Mouse (Mus musculus) limb, embryonic 13.5 days (tissue): ENCODE data around the gene Gm20388. TPM values are rescaled to one million over a fixed set of nuclear protein-coding genes. Genes with fewer than 3 reads are reported as not detected.

Experiments
- ATAC-seq: fragments of 200-750 bp; cut with Nextera tagmentation; 2 replicates; pipeline ENCODE4 v1.8.0; 2017; ENCODE audit warnings: low read depth, moderate number of reproducible peaks, moderate TSS enrichment; ENCODE audit not compliant: low FRiP score
- H3K27ac ChIP-seq: fragments of 300-500 bp; sonication (generic); 2 replicates; pipeline ENCODE4 v1.5.1; 2015; ENCODE audit warnings: inconsistent platforms, mild to moderate bottlenecking, moderate library complexity
- H3K27me3 ChIP-seq: fragments of 300-500 bp; sonication (generic); 2 replicates; pipeline ENCODE4 v1.6.1; 2015; ENCODE audit warnings: mild to moderate bottlenecking, inconsistent platforms
- H3K36me3 ChIP-seq: fragments of 300-500 bp; sonication (generic); 2 replicates; pipeline ENCODE4 v1.6.1; 2015; ENCODE audit warnings: inconsistent platforms, mild to moderate bottlenecking, moderate library complexity
- H3K4me1 ChIP-seq: fragments of 300-500 bp; sonication (generic); 2 replicates; pipeline ENCODE4 v1.6.1; 2015; ENCODE audit warnings: inconsistent platforms
- H3K4me2 ChIP-seq: fragments of 300-500 bp; sonication (generic); replicated peaks from 2 replicates; pipeline ENCODE4 v1.6.1; 2015; ENCODE audit warnings: inconsistent platforms, mild to moderate bottlenecking, moderate library complexity
- H3K4me3 ChIP-seq: fragments of 300-500 bp; sonication (generic); 2 replicates; pipeline ENCODE4 v1.5.1; 2015; ENCODE audit warnings: moderate library complexity, mild to moderate bottlenecking, inconsistent platforms
- H3K9ac ChIP-seq: fragments of 300-500 bp; sonication (generic); 2 replicates; pipeline ENCODE4 v1.6.1; 2015; ENCODE audit warnings: mild to moderate bottlenecking, inconsistent platforms
- H3K9me3 ChIP-seq: fragments of 300-500 bp; sonication (generic); 2 replicates; pipeline ENCODE4 v1.6.1; 2016; ENCODE audit warnings: inconsistent platforms
- WGBS: fragments of 180-500 bp; shearing (Covaris S2); methylation state at CpG from one replicate; pipeline ENCODE4 v1.1.7; 2015; 5-methylcytosine and 5-hydroxymethylcytosine counted together
- polyA plus RNA-seq: library from polyadenylated mRNA; unstranded; fragments of >200 nt; fragmentation: Nextera tagmentation; extraction: Ambion mirVana; gene quantifications from 2 replicates; pipeline ENCODE4 v1.2.1, GENCODE M21; 2015

The Gm20388 gene
- polyA plus RNA-seq, 1 experiment from 2014 or later: 7.1 TPM

DNA sequence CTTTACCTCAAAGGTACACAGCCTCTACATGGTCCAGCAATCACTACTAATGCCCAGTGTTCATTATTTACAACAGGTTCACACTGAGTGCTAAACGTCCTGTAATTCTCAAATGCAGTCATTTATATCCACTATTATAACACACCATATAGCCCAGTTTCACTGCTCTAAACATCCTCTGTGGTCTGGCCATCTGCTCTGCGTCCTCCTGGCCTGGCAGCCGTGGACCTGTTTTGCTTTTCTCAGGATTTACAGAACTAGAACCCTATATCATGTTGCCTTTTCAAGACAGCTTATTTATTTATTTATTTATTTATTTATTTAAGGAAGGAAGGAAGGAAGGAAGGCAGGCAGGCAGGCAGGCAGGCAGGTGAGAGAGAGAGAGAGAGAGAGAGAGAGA lies 3017.2 kb downstream of the Gm20388 start:
- H3K27me3 ChIP-seq: no peaks in the 10 kb centered on the region

DNA sequence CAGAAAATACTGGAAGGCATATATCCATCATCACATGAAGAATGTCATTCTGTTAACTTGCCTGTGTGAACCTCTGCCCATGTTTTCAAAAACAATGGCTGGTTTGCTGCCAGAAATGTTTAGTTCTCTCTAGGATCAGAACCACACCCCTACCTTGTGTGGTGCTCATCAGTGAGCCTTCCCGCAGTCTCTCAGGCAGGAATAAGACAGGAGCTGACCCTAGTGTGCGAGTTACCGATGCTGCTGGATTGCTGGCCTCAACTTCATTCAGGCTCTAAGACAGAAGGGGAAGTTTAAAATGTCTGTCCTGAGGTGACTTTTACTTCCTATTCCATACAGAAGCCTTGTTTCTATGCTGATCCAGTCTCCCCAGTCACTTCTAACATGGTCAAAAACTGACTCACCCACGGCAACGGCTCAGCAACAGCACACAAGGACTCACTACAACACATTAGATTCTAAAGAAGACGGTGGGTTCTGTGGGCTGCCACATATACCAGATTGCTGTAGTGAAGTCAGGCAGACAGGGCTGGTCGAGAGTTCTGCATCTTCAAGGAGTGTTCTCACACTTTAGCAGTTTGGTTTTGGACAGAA lies 3018.1 kb downstream of the Gm20388 start:
- H3K27ac ChIP-seq: no peak overlapping the region
- H3K27me3 ChIP-seq: no peaks in the 10 kb centered on the region
- H3K4me3 ChIP-seq: no peak overlapping the region
- 92% methylated on average over 7 of the region's 7 CpGs for WGBS
- H3K36me3 ChIP-seq: 0 out of 2 replicates have a peak, but pooled peaks cover 5% of the 10 kb centered on the region
- no peak overlapping the region for H3K4me2 ChIP-seq
- no peaks in the 10 kb centered on the region for H3K9me3 ChIP-seq
- H3K4me1 ChIP-seq: peaks cover 27% of the 10 kb centered on the region
- no peak for ATAC-seq
- H3K9ac ChIP-seq: no peak overlapping the region

More for the DNA sequence above, 3017.2 kb downstream of the Gm20388 start:
- H3K9ac ChIP-seq: no peak overlapping the region
- H3K4me1 ChIP-seq: peaks cover 32% of the 10 kb centered on the region
- 0 out of 2 replicates have a peak, but pooled peaks cover 3% of the 10 kb centered on the region for H3K36me3 ChIP-seq
- no peak overlapping the region for H3K27ac ChIP-seq
- no peak overlapping the region for H3K4me2 ChIP-seq
- ATAC-seq: no peak
- WGBS: 68% methylated on average over 3 of the region's 3 CpGs
- no peaks in the 10 kb centered on the region for H3K9me3 ChIP-seq
- H3K4me3 ChIP-seq: no peak overlapping the region

DNA sequence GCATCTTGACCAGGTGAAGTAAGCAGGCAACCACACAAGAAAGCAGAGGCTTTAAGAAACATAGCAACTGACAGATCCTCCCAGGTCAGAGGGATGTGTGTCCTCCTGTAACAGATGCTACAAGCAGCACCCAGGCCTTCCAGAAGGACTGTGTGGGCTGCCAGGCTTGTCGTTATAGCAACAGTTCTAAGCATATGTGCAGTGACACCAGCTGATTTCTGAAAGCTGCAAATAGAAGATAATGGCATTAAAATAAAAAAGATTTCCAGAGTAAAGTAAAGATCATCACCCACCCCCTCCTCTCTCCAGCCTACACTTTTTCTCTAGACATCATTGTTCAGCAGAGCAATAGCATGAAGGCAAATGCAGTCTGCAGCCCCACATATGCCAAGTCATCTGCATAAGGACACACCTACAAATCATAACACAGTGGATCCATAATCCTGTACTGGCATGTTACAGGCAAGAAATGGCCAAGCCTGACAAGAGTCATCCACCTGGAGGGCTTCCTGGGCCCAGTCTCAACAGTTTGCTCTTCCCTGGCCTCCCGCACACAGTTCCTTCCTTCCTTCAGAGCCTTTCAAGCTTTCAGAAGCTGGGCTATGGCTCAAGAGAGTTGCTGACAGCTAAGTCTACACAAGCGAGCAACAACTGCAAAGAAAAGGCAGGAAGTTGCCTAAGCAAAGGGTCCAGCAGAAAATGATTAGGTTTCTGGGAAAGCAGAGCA lies 3021.4 kb downstream of the Gm20388 start:
- Histone ChIP-seq H3K27me3 (no peaks in the 10 kb centered on the region), H3K4me3 (no peak overlapping the region), H3K9me3 (no peaks in the 10 kb centered on the region), H3K27ac (no peak overlapping the region), H3K4me2 (no peak overlapping the region), H3K4me1 (peaks cover 17% of the 10 kb centered on the region), H3K36me3 (0 out of 2 replicates have a peak, but pooled peaks cover 5% of the 10 kb centered on the region), H3K9ac (no peak overlapping the region)
- no peak for ATAC-seq
- WGBS: 79% methylated on average over 3 of the region's 3 CpGs

DNA sequence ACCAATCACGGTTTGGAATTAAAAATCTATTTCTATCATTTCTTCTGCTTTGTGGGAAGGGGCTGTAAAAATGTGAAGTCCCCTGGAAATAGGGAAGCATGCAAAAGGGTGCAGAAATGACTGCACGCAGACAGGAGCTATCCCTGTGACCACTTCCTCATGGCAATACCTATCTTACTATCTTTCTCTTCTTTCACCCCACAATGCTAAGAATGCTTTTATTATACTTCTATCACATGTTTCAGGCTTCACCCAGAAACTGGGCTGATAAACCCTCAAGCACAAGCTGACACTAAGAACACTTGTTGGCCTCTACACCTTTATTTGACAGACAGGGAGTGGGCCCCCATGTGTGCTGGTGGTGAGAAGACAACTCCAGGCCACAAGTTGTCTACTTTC lies 3021.9 kb downstream of the Gm20388 start:
- Histone ChIP-seq H3K4me1 (peaks cover 20% of the 10 kb centered on the region), H3K9me3 (no peaks in the 10 kb centered on the region), H3K4me3 (no peak overlapping the region), H3K4me2 (no peak overlapping the region), H3K27me3 (no peaks in the 10 kb centered on the region), H3K36me3 (0 out of 2 replicates have a peak, but pooled peaks cover 2% of the 10 kb centered on the region), H3K27ac (no peak overlapping the region), H3K9ac (no peak overlapping the region)
- WGBS: 80% methylated on average over 2 of the region's 2 CpGs
- ATAC-seq: no peak

DNA sequence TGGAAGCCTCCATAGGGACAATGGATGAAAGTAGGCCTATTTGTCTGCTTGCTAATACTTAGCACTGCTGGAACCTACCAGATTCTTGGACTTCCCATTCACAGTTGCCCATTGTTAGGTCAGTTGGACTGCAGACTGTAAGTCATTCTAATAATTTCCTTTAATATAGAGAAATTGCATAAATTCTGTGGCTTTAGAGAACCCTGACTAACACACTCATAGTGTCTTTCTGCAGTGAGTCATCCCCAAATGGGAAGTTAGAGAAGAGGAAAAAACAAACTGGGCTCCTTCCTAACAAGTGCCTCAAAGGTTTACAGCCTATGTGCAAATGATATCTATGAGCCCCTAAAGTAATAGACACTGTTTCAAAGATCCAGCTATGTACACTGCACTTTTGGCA lies 3023.3 kb downstream of the Gm20388 start:
- 0 out of 2 replicates have a peak, but pooled peaks cover 2% of the 10 kb centered on the region for H3K36me3 ChIP-seq
- peaks cover 22% of the 10 kb centered on the region for H3K4me1 ChIP-seq
- ATAC-seq: no peak
- H3K27ac ChIP-seq: no peak overlapping the region
- H3K9ac ChIP-seq: no peak overlapping the region
- no peaks in the 10 kb centered on the region for H3K9me3 ChIP-seq
- H3K27me3 ChIP-seq: no peaks in the 10 kb centered on the region
- no peak overlapping the region for H3K4me3 ChIP-seq
- no peak overlapping the region for H3K4me2 ChIP-seq

DNA sequence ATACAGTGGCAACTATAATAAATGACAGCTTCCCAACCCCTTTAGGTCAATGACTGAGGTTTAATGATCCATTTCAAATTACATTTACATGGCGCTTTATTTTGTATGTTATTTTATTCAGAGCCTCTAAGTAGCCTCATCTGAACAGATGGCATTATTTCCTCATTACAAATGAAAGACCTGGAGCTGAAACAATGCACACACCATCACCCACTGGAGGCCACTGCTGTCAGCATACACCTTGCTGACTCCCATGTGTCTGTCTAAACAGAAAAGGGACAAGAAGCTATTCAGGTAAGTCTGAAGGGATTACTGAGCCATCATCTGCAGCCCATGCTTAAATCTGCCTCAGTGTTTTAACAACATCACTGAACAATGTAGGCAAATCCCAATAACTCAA lies 3024.5 kb downstream of the Gm20388 start:
- 90% methylated on average over 1 of the region's 1 CpGs for WGBS
- no peak overlapping the region for H3K9ac ChIP-seq
- H3K9me3 ChIP-seq: no peaks in the 10 kb centered on the region
- no peak overlapping the region for H3K27ac ChIP-seq
- H3K27me3 ChIP-seq: no peaks in the 10 kb centered on the region
- H3K4me3 ChIP-seq: no peak overlapping the region
- ATAC-seq: no peak
- H3K36me3 ChIP-seq: 0 out of 2 replicates have a peak, but pooled peaks cover 2% of the 10 kb centered on the region
- H3K4me1 ChIP-seq: peaks cover 22% of the 10 kb centered on the region
- no peak overlapping the region for H3K4me2 ChIP-seq

DNA sequence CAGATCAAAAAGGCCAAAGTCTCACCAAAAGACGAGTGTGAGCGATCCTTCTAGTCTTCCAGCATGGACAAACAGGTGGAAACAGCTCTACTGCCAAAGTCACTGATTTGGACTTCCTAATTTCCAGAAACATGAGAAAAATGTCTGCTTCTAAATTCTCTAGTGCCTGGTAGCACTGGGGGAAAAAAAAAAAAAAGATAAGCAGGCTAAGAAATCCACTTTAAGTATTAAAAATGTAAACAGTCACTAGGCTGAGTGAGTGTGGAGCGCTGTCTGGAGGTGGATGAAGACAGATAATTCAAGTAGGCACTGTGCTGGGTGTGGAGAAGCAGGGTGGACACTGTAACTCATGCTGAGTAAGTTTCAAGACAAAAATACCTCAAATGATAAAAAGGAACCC lies 3025.3 kb downstream of the Gm20388 start:
- 91% methylated on average over 3 of the region's 3 CpGs for WGBS
- no peak overlapping the region for H3K4me3 ChIP-seq
- no peaks in the 10 kb centered on the region for H3K27me3 ChIP-seq
- H3K9me3 ChIP-seq: no peaks in the 10 kb centered on the region
- H3K4me2 ChIP-seq: no peak overlapping the region
- no peak overlapping the region for H3K9ac ChIP-seq
- peaks cover 22% of the 10 kb centered on the region for H3K4me1 ChIP-seq
- ATAC-seq: no peak
- H3K36me3 ChIP-seq: 0 out of 2 replicates have a peak, but pooled peaks cover 2% of the 10 kb centered on the region
- H3K27ac ChIP-seq: no peak overlapping the region

GRCm38 (mm10) chr8:122937545-122938053 lies 3027.0 kb downstream of the Gm20388 start:
- WGBS: 86% methylated on average over 2 of the region's 2 CpGs
- Histone ChIP-seq H3K27me3 (no peaks in the 10 kb centered on the region), H3K9me3 (no peaks in the 10 kb centered on the region), H3K4me3 (no peak overlapping the region), H3K36me3 (0 out of 2 replicates have a peak, but pooled peaks cover 2% of the 10 kb centered on the region), H3K9ac (no peak overlapping the region), H3K4me1 (peaks cover 11% of the 10 kb centered on the region), H3K4me2 (no peak overlapping the region), H3K27ac (no peak overlapping the region)
- no peak for ATAC-seq

DNA sequence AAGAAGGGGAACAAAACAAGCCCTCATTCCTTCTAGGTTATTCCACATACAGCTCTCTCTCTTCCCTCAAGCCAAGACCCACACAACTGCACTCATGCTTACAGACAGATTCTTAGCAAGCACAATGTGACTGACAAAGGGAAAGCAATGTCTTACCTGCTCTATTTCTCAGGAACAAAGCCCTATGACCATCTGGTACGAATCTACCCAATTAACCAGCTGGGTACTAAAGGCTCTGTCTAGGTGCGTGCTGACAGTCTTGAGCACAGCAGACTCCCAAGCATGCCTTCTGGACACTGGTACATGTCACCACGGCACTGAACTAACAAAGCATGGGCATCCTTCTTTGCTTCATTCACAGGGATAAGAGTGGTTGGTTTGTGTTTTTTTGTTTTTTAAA lies 3027.5 kb downstream of the Gm20388 start:
- no peaks in the 10 kb centered on the region for H3K27me3 ChIP-seq
- no peak overlapping the region for H3K4me2 ChIP-seq
- H3K27ac ChIP-seq: no peak overlapping the region
- H3K9me3 ChIP-seq: no peaks in the 10 kb centered on the region
- 54% methylated on average over 3 of the region's 3 CpGs for WGBS
- H3K36me3 ChIP-seq: 0 out of 2 replicates have a peak, but pooled peaks cover 2% of the 10 kb centered on the region
- H3K4me3 ChIP-seq: no peak overlapping the region
- no peak for ATAC-seq
- peaks cover 11% of the 10 kb centered on the region for H3K4me1 ChIP-seq
- no peak overlapping the region for H3K9ac ChIP-seq

DNA sequence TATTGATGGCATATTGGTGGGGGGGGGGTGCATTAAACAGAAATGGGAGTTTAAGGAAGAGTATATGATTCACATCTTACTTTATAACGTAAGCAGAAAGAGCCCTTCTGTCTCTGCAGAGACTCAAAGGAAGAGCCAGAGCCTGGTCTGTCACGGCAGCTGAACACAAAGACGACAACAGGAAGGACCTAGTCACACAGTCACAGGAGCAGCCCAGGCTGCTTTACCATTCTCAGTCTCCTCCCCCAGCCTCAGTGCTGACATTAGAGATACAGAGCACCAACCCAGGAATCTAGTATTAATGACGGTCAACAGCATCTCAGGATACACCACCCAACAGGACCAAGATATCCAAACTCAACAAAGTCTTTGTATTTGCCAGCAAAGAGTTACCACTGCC lies 3027.9 kb downstream of the Gm20388 start:
- ATAC-seq: no peak
- Histone ChIP-seq H3K4me3 (no peak overlapping the region), H3K9me3 (no peaks in the 10 kb centered on the region), H3K27me3 (no peaks in the 10 kb centered on the region), H3K4me2 (no peak overlapping the region), H3K4me1 (peaks cover 9% of the 10 kb centered on the region; the same call in 1 of the 2 replicates), H3K36me3 (no peaks in the 10 kb centered on the region), H3K9ac (no peak overlapping the region), H3K27ac (no peak overlapping the region)
- WGBS: 59% methylated on average over 4 of the region's 4 CpGs

DNA sequence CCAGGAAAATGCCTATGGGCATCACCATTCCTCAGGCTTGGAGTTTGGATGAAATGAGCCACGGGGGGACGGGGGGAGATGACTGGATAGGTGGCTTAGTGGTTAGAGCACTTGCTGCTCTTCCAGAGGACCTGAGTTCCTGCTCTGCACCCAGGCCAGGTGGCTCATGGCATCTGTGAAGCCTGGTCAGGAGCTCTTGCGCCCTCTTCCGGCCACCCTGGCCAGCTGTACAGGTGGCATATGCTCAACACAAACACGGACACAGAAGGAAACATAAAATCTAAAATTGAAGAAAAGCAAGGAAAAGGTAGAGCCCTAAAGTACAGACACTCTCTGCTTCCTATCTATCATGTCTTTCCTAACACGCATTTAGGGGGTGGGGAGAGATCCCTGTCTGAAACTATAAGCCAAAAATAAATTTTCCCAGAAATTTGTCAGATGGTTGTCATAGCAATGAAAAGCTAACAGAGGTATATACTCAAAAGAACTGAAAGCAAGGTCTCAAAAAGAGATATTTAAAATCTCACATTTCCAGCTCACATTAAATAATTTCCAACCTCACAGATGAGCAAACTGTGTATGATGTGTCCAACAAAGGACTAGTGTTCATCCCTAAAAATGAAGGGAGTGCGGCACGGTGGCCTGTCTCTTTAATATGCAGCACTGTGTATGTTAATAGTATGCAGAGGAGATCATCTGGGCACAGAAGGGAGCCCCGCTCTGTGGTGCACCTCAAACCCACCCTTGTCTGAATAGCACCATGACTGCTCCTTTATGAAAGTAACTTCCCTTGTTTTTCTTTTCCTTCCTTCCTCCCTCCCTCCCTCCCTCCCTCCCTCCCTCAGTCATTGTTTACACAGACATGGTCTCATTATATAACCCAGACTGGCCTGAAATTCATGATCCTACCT lies 3032.4 kb downstream of the Gm20388 start:
- H3K9ac ChIP-seq: no peak overlapping the region
- H3K4me1 ChIP-seq: peaks cover 5% of the 10 kb centered on the region; the same call in 1 of the 2 replicates
- H3K36me3 ChIP-seq: no peaks in the 10 kb centered on the region
- H3K4me2 ChIP-seq: no peak overlapping the region
- no peaks in the 10 kb centered on the region for H3K9me3 ChIP-seq
- H3K27me3 ChIP-seq: no peaks in the 10 kb centered on the region
- WGBS: 84% methylated on average over 9 of the region's 9 CpGs
- ATAC-seq: no peak
- H3K4me3 ChIP-seq: no peak overlapping the region
- H3K27ac ChIP-seq: no peak overlapping the region

- no peak overlapping the region for H3K4me3 ChIP-seq
- peaks cover 19% of the 10 kb centered on the region for H3K4me1 ChIP-seq
- no peak for ATAC-seq
- no peaks in the 10 kb centered on the region for H3K36me3 ChIP-seq
- H3K27ac ChIP-seq: no peak overlapping the region
- WGBS: 75% methylated on average over 2 of the region's 2 CpGs
- no peaks in the 10 kb centered on the region for H3K27me3 ChIP-seq
- H3K9ac ChIP-seq: no peak overlapping the region
- H3K9me3 ChIP-seq: no peaks in the 10 kb centered on the region
- H3K4me2 ChIP-seq: no peak overlapping the region
Observed at GRCm38 (mm10) chr8:122945775-122946174, 3035.1 kb downstream of the Gm20388 start.
